Mouse (Mus musculus) heart, postnatal 10 days (tissue): ENCODE measurements around the gene Zfp467. TPM values are rescaled to one million over a fixed set of nuclear protein-coding genes. Genes with fewer than 3 reads are reported as not detected.

Source experiments
- DNase-seq, 2 experiments: peaks; one replicate each; pipeline ENCODE4 v3.0.0; 2021
- intact Hi-C: fragments of 180-260 bp; cut with DNase I; formaldehyde crosslinking; loops from one replicate; pipeline ENCODE4 v1.15.1; 2025
- total RNA-seq, 2 experiments: library from RNA; stranded (reverse); gene quantifications; 2 replicates each; pipeline ENCODE4 v1.2.3; 2021

Gene Zfp467
- total RNA-seq: 10 to 100 TPM; 17.8 to 25.2 TPM

DNA sequence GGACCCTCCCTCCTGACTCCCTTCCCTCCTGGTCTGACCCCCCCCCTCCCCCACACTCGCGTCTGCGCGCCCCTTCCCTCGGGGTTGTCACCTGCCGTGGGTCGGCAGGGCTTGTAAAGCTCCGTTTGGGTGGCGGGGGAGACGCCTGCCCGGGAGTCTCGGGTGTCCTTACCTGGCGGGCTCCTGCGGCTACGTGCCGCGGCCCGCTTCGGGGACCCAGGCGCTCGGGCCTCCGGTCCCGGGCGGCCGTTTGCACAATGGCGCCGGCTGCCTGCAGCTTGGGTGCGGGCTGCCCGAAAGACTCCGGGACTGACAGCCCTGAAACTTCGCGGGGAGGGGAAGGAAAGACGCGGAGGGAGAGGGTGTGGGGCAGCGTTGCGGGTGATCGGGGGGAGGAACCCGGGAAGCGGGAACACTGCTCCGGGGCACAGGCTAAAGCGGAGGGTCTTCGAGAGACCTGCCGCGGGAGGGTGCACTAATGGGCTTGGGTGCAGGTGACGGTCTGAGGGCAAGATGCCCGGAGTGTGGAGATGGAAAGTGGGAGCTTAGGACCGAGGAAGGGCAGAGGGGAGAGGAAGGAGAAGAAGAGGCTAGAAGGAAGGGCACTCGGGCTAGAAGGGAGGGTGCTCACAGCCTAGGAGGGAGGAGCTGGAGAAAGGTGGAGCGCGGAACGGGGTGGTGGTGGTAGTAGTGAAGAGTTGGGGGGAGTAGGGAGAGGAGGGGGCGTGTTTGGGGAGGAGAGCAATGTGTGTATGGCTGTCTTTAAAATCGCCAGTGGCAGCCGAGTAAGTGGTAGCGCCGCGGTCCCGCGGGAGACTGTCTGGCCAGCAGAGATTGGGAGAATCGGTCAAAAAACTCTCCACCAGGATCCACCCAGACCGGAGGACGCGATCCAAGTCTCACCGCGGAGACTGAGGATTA lies at the start of gene Zfp467:
Zfp467 (minus strand) TSS at position 645 of the 921 bp plus-strand sequence.
- DNase-seq: peak; percentile 57 to 70
- intact Hi-C loops: loop anchor here (2.0 kb wide), 2 partner anchors 49 to 59 kb away; no protein-coding TSS in a partner anchor

DNA sequence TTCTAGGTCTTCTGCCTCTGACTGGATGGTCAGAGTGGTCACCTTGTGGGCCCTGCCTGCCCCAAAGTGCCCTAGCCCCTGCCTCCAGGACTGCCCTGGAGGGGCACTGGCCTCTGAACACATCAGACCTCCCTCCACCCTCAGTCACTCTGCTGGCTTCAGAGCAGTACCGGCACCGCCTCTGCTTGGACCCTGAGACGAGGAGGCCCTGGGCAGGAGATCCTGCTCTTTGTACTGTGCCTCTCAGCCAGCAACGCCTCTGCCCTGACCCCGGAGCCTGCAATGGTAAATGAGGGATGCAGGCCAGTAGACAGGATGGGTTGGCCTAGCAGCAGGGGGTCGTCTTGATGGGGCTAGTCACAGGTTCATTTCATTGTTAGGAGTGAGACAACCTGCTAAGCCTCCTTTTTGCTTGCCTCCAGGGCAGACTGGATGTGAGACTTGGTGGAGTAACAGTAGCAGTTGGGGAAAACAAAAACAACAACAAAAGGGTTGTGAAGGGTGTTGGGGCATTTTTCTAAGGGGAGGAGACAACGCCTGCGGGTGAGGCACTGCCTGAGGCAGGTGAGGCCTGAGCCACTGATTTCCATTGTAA lies 47.6 kb upstream of the Zfp467 start:
- no peak for DNase-seq
- intact Hi-C loops: no loop called here

DNA sequence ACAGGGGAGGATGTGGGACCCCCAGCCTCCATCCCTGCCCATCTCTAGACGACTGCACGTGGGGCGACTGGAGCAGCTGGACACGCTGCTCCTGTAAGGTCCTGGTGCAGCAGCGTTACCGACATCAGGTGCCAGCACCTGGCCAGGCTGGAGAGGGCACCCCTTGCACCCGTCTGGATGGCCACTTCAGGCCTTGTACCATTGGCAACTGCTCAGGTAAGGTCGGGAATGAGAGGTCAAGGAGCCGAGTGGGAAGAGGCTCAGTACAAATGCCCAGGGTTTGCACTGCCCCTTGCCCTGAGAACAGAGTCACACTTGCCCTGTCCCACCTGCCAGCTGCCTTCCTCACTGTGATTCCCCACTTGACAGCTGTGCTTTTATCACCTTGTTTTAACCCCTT lies 45.7 kb upstream of the Zfp467 start:
- no peak for DNase-seq
- intact Hi-C loops: no loop called here

DNA sequence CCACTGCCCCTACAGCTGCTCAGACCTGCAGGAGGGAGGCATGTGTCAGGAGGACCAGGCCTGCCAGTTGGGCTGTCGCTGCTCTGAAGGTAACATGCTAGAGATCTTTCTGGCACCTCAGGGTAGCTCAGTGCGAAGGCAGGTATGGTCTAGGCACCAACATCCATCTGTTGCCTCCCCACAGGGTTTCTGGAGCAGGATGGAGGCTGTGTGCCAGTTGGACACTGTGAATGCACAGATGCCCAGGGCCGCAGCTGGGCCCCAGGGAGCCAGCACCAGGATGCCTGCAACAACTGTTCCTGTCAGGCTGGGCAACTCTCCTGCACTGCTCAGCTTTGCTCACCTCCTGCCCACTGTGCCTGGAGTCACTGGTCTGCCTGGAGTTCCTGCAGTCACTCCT lies 44.1 kb upstream of the Zfp467 start:
- no peak for DNase-seq
- intact Hi-C loops: no loop called here

- intact Hi-C loops: no loop called here
- peak; percentile 30 to 47 for DNase-seq
Measured at GRCm38 (mm10) chr6:48487747-48488725, 42.4 kb upstream of the Zfp467 start.

DNA sequence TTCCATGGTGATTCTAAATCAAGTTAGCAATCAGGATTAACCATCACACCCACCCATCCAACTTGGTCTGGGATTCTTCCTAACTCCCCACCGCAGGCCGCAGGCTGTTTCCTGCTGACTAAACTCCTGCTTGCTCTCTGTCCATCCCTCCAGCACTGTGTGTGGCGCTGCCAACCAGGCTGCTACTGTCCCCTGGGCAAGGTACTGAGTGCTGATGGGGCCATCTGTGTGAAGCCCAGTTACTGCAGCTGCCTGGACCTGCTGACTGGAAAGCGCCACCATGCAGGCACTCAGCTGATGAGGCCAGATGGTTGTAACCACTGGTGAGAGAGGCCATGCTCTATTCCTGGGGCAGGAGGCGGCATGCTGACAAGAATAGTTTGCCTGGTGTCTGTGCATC lies 36.9 kb upstream of the Zfp467 start:
- intact Hi-C loops: no loop called here
- DNase-seq: no peak

DNA sequence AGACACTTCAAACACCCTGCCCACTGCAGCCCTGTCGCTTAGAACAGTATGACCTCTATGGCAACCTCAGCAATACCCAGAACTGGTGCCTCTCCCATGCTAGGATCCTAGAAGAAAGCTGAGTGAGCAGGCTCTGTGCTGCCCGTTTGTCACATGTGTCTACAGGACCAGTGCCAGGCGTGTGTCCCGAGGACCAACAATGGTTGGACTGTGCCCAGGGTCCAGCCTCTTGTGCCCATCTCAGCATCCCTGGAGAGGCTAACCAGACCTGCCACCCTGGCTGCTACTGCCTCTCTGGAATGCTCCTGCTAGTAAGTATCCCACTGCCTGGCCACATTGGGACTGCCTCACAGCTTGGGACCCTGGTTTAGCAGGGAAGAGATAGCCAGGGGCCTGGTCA lies 32.8 kb upstream of the Zfp467 start:
- intact Hi-C loops: no loop called here
- no peak for DNase-seq

DNA sequence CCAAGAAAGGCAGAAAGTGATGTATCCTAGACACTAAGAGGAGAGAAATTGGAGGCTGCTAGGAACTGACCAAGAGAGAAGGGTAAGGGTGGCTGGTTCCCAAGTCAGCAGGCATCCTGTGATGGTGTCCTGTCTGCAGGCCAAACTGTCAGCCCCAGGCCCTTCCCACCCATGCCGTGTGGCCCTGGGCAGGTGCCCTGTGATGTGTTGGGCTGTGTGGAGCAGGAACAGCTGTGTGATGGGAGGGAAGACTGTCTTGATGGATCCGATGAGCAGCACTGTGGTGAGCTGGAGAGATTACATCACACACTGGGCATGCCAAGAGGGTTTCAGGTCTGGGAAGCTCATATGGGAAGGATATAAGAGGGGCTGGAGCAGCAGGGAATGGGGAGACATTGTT lies 25.1 kb upstream of the Zfp467 start:
- intact Hi-C loops: no loop called here
- DNase-seq: no peak

- intact Hi-C loops: no loop called here
Measured at GRCm38 (mm10) chr6:48467490-48467889, 21.9 kb upstream of the Zfp467 start.

DNA sequence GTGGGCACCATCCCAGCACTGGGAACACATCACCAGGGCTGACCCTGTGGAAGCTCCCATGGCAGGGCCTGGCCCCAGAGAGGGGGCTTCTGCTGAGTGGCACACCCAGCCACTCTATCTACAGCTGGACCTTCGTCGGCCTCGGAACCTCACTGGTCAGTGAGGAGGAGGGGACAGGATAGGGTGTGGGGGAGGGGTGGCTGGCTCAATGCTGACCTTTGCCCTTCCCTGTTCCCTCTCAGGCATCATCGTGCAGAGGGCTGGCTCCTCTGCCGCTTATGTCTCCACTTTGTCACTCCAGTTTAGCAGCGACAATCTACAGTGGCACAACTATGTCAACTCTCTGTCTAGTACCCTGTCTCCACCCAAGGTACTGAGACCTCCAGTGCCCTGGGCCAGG lies 21.1 kb upstream of the Zfp467 start:
- intact Hi-C loops: no loop called here

More at GRCm38 (mm10) chr6:48467490-48467889, 21.9 kb upstream of the Zfp467 start:
- DNase-seq: no peak

GRCm38 (mm10) chr6:48464966-48465679 lies 19.5 kb upstream of the Zfp467 start:
- intact Hi-C loops: no loop called here
- no peak for DNase-seq

More for the DNA sequence above, 21.1 kb upstream of the Zfp467 start:
- no peak for DNase-seq

DNA sequence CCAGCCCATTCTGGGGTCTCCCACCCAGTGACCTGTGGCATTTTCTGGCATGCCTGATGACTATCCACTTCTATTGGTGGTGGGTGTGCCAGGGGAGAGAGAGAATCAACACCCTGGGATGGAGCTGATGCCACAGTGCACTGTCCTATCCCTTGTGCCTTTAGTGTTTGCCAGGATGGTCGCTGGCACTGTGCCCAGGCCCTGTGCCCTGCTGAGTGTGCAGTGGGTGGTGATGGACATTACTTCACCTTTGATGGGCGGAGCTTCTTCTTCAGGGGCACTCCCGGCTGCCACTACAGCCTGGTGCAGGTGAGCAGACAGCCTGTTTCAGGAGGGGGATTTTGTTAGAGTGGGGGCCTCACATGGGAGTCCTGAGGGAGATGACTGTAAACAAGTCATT lies 7.1 kb upstream of the Zfp467 start:
- intact Hi-C loops: no loop called here
- no peak for DNase-seq

DNA sequence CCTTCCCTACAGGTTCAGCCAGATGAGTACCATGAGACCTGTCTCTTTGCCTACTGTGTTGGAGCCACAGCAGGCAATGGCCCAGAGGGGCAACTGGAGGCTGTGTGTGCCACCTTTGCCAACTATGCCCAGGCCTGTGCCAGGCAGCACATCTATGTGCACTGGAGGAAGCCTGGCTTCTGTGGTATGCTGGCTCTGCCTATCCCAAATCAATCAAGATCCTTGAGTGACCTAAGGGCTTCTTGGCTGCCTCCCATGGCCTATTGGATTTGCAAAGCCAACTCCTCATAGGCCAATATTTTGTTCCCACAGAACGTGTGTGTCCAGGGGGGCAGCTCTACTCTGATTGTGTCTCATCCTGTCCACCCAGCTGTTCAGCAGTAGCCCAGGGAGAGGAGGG lies 6.5 kb upstream of the Zfp467 start:
- intact Hi-C loops: no loop called here
- no peak for DNase-seq

DNA sequence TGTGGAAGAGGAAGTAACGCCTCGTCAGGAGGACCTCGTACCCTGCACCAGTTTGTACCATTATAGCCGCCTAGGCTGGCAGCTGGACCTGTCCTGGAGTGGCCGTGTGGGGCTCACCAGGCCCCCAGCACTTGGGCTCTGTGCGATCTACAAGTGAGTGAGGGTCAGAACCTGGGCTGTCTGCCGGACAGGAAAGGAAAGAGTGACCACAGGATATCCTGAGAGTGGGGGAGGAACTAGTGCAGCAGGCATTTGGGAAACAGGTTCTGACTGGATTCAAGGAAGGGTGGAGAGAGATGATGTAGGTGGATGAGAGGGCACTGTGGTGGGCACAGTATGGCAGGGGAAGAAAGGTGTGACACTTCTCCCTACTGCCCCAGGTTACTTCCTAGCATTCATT lies 2.9 kb upstream of the Zfp467 start:
- intact Hi-C loops: no loop called here
- peak; percentile 30 to 47 for DNase-seq

DNA sequence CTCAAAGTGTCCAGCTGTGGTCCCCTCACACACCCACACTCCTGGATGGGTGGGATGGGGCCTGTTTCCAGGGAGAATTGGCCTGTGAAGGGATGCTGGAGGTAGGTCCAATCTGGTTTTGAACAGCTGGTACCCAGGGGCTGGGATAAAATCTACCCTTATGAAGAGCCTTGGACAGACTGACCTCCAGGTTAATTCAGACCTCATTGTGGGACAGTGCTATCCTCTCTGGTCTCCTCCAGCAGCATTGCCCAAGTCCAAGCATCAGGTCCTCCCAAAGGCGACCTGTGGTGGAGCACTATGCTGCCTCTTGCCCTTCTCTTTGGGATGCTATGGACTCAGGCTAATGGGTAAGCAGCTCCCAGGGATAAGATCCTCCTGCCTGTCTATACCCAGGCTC lies 2.3 kb upstream of the Zfp467 start, which contains the start of gene Sspo:
Sspo (plus strand) TSS at position 301 of the 400 bp plus-strand sequence.
- no peak for DNase-seq
- intact Hi-C loops: no loop called here

- intact Hi-C loops: no loop called here
- no peak for DNase-seq
Measured at GRCm38 (mm10) chr6:48446896-48447295, 1.3 kb upstream of the Zfp467 start.

DNA sequence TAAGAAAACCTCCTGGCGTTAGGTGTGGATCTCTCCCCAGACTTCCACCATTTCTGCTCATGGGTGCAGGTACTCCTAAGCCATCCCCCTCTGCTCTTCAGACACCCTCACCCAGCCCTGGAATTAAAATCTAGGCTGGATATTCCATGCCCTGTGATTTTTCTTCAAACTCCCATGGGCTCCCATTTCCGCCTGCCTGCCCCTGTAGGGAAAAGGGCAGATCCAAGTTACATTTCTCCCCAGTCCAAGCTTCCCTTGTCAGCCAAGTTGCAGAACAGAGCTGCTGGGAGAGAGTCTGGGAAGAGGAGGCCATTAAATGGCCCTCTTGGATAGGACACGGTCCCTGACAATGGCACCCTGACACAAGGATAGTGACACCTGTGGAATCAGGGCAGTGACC lies 631 bp upstream of the Zfp467 start:
- peak in 1 of 2 experiments; percentile 26 for DNase-seq
- intact Hi-C loops: no loop called here

DNA sequence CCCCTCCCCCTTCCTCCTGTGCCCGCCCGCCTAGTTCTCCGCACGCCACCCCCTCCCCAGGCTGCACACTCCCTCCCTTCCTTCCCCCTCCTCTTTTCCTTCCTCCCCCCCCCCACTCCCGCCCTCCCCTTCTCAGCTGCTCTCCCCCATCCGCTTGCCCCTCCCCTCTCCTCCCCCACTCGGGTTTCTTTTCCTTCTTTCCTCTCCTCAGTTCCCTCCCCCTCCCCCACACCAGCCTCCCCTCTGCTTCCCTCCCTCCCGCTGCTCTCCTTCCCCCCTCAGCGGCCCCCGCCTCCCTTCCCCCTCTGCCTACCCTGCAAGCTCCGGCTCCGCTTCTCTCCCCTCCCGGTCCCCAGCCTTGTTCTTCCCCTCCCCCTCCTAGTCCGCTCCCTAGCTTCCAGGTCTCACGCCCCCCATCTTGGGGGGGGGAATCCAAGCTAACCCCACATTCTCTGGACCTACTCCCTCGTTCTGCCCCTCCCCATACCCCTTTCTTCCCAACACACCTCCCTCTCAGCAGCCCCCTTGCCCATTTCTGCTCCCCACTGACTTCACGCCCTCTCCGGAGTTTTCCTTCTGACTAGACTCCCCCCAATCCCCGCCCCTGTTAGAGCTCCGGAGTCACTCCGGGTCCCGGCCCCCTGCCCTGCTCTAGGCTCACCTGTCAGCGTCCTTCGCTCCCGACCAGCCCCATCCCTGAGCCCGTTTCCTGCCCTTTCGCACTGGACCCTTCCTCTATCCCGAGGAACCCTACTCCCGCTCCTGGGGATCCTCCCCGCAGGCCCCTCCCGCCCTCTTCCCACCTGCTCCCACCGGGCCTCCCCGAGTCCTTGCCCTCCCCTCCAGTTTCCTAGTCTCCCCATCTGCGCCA lies 1.1 kb downstream of the Zfp467 start:
- intact Hi-C loops: loop anchor here (2.0 kb wide), 2 partner anchors 48 to 60 kb away; no protein-coding TSS in a partner anchor
- DNase-seq: peak; percentile 57 to 85
